Mouse (Mus musculus) macrophage (primary cell): ENCODE measurements around the gene Vmn2r81. TPM values are rescaled to one million over a fixed set of nuclear protein-coding genes. Genes with fewer than 3 reads are reported as not detected.
"Not testable (repeated sequence)": the region's sequence is repeated elsewhere in the genome, so short reads cannot be mapped to it uniquely, and the experiment has no call there.

ENCODE experiments used
- H3K27ac ChIP-seq: fragments of 350-480 bp; formaldehyde crosslinking; 2 replicates; pipeline ENCODE4 v1.9.0; 2021
- H3K36me3 ChIP-seq: fragments of 350-480 bp; formaldehyde crosslinking; 2 replicates; pipeline ENCODE4 v1.9.0; 2021; ENCODE audit errors: inconsistent target
- H3K4me3 ChIP-seq: fragments of 350-480 bp; formaldehyde crosslinking; 2 replicates; pipeline ENCODE4 v1.9.0; 2021; ENCODE audit errors: inconsistent target
- H3K79me2 ChIP-seq: fragments of 350-480 bp; formaldehyde crosslinking; 2 replicates; pipeline ENCODE4 v1.9.0; 2021; ENCODE audit errors: inconsistent target
- WGBS: methylation state at CpG from one replicate; pipeline ENCODE4 v1.1.7; 2026; ENCODE audit warnings: inconsistent platforms; ENCODE audit not compliant: missing documents; 5-methylcytosine and 5-hydroxymethylcytosine counted together
- polyA plus RNA-seq: library from polyadenylated mRNA; stranded (reverse); fragments of 250-400 nt; gene quantifications from 3 replicates; pipeline ENCODE4 v1.2.4, GENCODE M21; 2018; ENCODE audit warnings: inconsistent platforms
- total RNA-seq, 78 experiments: library from RNA; depleted of rRNA; stranded (reverse); fragments of 250-400 nt; gene quantifications; 1 replicate in 9 of 78; 2 replicates in 24 of 78; 3 replicates in 43 of 78; 4 replicates in 2 of 78; pipeline ENCODE4 v1.2.4; 2018; ENCODE audit warnings: inconsistent platforms in 56 of 78

Gene Vmn2r81
- total RNA-seq (2018; cell fraction: chromatin; rRNA removed), result not detected
- total RNA-seq (2018; cell fraction: cytosol; rRNA removed), result not detected
- total RNA-seq (2018; cell fraction: nucleus; rRNA removed), result not detected
- not detected in 3 replicates for polyA plus RNA-seq

- WGBS, result 48% methylated on average over 2 of the region's 3 CpGs
- H3K4me3 ChIP-seq, H3K79me2 ChIP-seq, H3K36me3 ChIP-seq, H3K27ac ChIP-seq: not testable (repeated sequence)
These were observed at the start of gene Vmn2r81 for GRCm38 (mm10) chr10:79247392-79247791. Gene Vmn2r81, plus strand, starts transcription at chr10:79247692.

DNA sequence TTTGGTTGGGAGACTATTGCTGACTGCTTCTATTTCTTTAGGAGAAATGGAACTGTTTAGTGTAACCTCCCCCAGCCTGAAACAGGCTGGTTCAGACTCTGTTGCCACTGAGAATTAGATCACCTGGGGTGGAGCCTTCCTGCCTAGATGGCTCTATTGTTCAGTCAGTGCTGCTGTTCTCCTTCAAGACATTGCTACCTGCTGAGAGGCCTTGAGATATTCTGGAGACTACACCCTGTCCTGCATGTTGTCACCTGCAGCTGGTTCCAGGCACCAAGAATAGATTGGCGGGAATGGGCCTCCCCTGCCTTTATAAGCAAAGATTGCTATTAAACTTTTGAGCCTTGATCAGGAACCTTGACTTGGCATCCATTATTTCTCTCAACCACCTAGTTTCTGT, 47.5 kb upstream of the Vmn2r81 start:
- WGBS, result 92% methylated on average over 1 of the region's 1 CpGs

GRCm38 (mm10) chr10:79220432-79220831, 27.1 kb upstream of the Vmn2r81 start:
- Histone ChIP-seq H3K27ac (no peak overlapping the region), H3K79me2 (no peaks in the 10 kb centered on the region), H3K4me3 (no peak overlapping the region), H3K36me3 (no peaks in the 10 kb centered on the region)

More for the DNA sequence above, 47.5 kb upstream of the Vmn2r81 start:
- not testable (repeated sequence) for H3K79me2 ChIP-seq, H3K27ac ChIP-seq, H3K4me3 ChIP-seq, H3K36me3 ChIP-seq

- H3K4me3 ChIP-seq, result no peak overlapping the region
- no peaks in the 10 kb centered on the region for H3K79me2 ChIP-seq
- H3K36me3 ChIP-seq, result no peaks in the 10 kb centered on the region
- H3K27ac ChIP-seq, result no peak overlapping the region
These were observed 25.9 kb upstream of the Vmn2r81 start for GRCm38 (mm10) chr10:79221606-79222005.

DNA sequence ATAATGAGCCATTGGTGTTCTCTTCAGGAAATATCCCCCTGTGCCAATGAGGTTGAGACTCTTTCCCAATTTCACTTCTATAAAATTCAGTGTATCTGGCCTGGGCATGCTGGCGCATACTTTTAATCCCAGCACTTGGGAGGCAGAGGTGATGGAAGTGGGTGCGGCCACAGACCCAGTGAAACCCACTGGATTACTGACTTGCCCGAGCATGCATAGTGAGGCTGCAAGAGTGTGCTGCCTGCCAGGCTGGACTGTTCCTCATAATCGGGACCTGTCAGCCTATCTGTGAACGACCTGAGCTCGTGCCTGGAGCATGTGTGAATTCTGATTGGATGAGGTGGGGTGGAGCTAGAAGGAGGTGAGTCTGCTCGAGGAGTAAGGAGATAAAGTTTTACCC, 25.3 kb upstream of the Vmn2r81 start:
- 75% methylated on average over 7 of the region's 7 CpGs for WGBS
- no peaks in the 10 kb centered on the region for H3K79me2 ChIP-seq
- no peak overlapping the region for H3K27ac ChIP-seq
- H3K36me3 ChIP-seq, result no peaks in the 10 kb centered on the region
- no peak overlapping the region for H3K4me3 ChIP-seq

GRCm38 (mm10) chr10:79322033-79322736, 74.7 kb downstream of the Vmn2r81 start:
- not testable (repeated sequence) for H3K4me3 ChIP-seq, H3K79me2 ChIP-seq, H3K36me3 ChIP-seq, H3K27ac ChIP-seq
- 9% methylated on average over 2 of the region's 16 CpGs for WGBS

- Histone ChIP-seq H3K79me2 (no peaks in the 10 kb centered on the region), H3K4me3 (no peak overlapping the region), H3K36me3 (no peaks in the 10 kb centered on the region)
These were observed 75.2 kb downstream of the Vmn2r81 start for GRCm38 (mm10) chr10:79322737-79323086.

More at GRCm38 (mm10) chr10:79322737-79323086, 75.2 kb downstream of the Vmn2r81 start:
- no peak overlapping the region for H3K27ac ChIP-seq

Other genes starting within 250 kb of the Vmn2r81 start
- gene Olfr1351, start 235.2 kb upstream of the Vmn2r81 start, polyA plus RNA-seq, result not detected in 3 replicates
- gene Olfr57, start 219.0 kb upstream of the Vmn2r81 start, polyA plus RNA-seq, result not detected in 3 replicates
- gene 2610008E11Rik, start 150.1 kb upstream of the Vmn2r81 start, polyA plus RNA-seq, result 4.2 to 6.6 TPM (median 4.8 TPM) in 3 replicates
- gene Vmn2r80, start 98.9 kb upstream of the Vmn2r81 start, polyA plus RNA-seq, result not detected in 3 replicates
- gene Vmn2r82, start 108.8 kb downstream of the Vmn2r81 start, polyA plus RNA-seq, result not detected in 3 replicates
- gene Vmn2r83, start 221.0 kb downstream of the Vmn2r81 start, polyA plus RNA-seq, result not detected in 3 replicates